Mouse (Mus musculus) erythroid progenitor cell, adult 5-6 weeks (primary cell): Measurements from ENCODE around the gene Xrra1. TPM values are rescaled to one million over a fixed set of nuclear protein-coding genes. Genes with fewer than 3 reads are reported as not detected.

ENCODE experiments used
- total RNA-seq, 2 experiments: library from RNA; stranded (forward) in 1 of 2; stranded (reverse) in 1 of 2; fragments of 150-400 nt in 1 of 2; fragments of 186-747, 209-891 nt in 1 of 2; gene quantifications; 2 replicates each; pipeline versions ENCODE4 v1.2.3 to v1.2.4; 2015 to 2017; ENCODE audit warnings: low replicate concordance in 2 of 2

Xrra1 gene
- total RNA-seq, 2 experiments from 2014 or later: not detected

Other genes with a start within 250 kb of the Xrra1 start
- gene Tpbgl, start 232.0 kb upstream of the Xrra1 start, total RNA-seq (2015; ENCODE audit: low replicate concordance): 0.42 and 1.1 TPM in 2 replicates
- 0.39 and 0.83 TPM in 2 replicates for gene Tpbgl, start 232.0 kb upstream of the Xrra1 start, total RNA-seq (2017; ENCODE audit: low replicate concordance)
- 4.7 and 8.0 TPM in 2 replicates for gene Slco2b1, start 147.8 kb upstream of the Xrra1 start, total RNA-seq (2015; ENCODE audit: low replicate concordance)
- gene Slco2b1, start 147.8 kb upstream of the Xrra1 start, total RNA-seq (2017; ENCODE audit: low replicate concordance): 4.3 and 5.4 TPM in 2 replicates
- not detected in 2 replicates for gene Olfr520, start 128.8 kb upstream of the Xrra1 start, total RNA-seq (2015; ENCODE audit: low replicate concordance)
- gene Olfr520, start 128.8 kb upstream of the Xrra1 start, total RNA-seq (2017; ENCODE audit: low replicate concordance): not detected in 2 replicates
- gene Olfr521, start 95.6 kb upstream of the Xrra1 start, total RNA-seq (2015; ENCODE audit: low replicate concordance): not detected in 2 replicates
- not detected in 2 replicates for gene Olfr521, start 95.6 kb upstream of the Xrra1 start, total RNA-seq (2017; ENCODE audit: low replicate concordance)
- 17.3 and 21.0 TPM in 2 replicates for gene Neu3, start 30.7 kb upstream of the Xrra1 start, total RNA-seq (2015; ENCODE audit: low replicate concordance)
- 22.8 and 23.1 TPM in 2 replicates for gene Neu3, start 30.7 kb upstream of the Xrra1 start, total RNA-seq (2017; ENCODE audit: low replicate concordance)
- gene Spcs2, start 4.3 kb downstream of the Xrra1 start, total RNA-seq (2015; ENCODE audit: low replicate concordance): 94.1 and 169 TPM in 2 replicates
- gene Spcs2, start 4.3 kb downstream of the Xrra1 start, total RNA-seq (2017; ENCODE audit: low replicate concordance): 101 and 153 TPM in 2 replicates
- 1.7 and 3.6 TPM in 2 replicates for gene Rnf169, start 121.3 kb downstream of the Xrra1 start, total RNA-seq (2015; ENCODE audit: low replicate concordance)
- 10.3 and 10.5 TPM in 2 replicates for gene Rnf169, start 121.3 kb downstream of the Xrra1 start, total RNA-seq (2017; ENCODE audit: low replicate concordance)
- not detected in 2 replicates for gene Chrdl2, start 147.1 kb downstream of the Xrra1 start, total RNA-seq (2015; ENCODE audit: low replicate concordance)
- not detected in 2 replicates for gene Chrdl2, start 147.1 kb downstream of the Xrra1 start, total RNA-seq (2017; ENCODE audit: low replicate concordance)